Comparison of ENCODE assay signal across 16 mouse cellular contexts in the genomic region with DNA sequence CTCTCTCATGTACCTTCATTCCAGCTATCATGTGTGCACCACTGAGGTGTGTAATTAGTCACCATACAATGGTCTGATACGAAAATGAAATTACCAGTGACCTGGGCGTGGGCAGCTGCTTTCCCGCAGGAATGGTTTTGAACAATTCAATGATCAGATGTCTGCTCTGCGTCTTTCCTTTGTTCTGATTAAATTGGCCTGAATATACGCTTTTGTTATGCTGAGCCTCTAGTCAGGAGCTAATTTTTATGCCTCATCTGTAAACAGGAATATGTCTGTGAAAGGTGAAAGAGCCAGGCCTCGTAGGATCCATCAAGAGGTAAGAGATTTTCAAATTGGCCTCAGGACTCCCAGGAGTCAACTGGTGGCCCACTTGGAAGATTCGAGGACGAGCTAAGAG.
"Had no signal": no experiment of that assay in that cellular context is flagged by ENCODE, and none has a peak within 500 bp of the region (broad histone marks: within the 10 kb centered on the region; RNA-seq: fewer than 3 reads in every experiment).

No protein-coding gene starts in this region.

- H3K36me3 ChIP-seq: neural tube, embryonic 12.5 days; neural tube, embryonic 13.5 days; neural tube, embryonic 15.5 days; stomach, embryonic 15.5 days had no signal

- H3K4me1 ChIP-seq: neural tube, embryonic 12.5 days; stomach, embryonic 15.5 days had no signal

- DNase-seq: right cerebral cortex, adult 18-20 months; right cerebral cortex, postnatal 14 days; right cerebral cortex, postnatal 25 days; right cerebral cortex, postnatal 4 days; spleen, adult 18-20 months; thymus, adult 18-20 months; thymus, adult 2 months; thymus, postnatal 14 days; thymus, postnatal 25 days; thymus, postnatal 36 days; thymus, postnatal 4 days had no signal

- H3K9me3 ChIP-seq: neural tube, embryonic 12.5 days; neural tube, embryonic 13.5 days; neural tube, embryonic 15.5 days; stomach, embryonic 15.5 days had no signal

- H3K9ac ChIP-seq: neural tube, embryonic 12.5 days; neural tube, embryonic 13.5 days; neural tube, embryonic 15.5 days; stomach, embryonic 15.5 days had no signal

- H3K27ac ChIP-seq: neural tube, embryonic 12.5 days; neural tube, embryonic 13.5 days; neural tube, embryonic 15.5 days; stomach, embryonic 15.5 days; stomach, postnatal 0 days had no signal

- H3K27me3 ChIP-seq: neural tube, embryonic 12.5 days; stomach, embryonic 15.5 days had no signal

- H3K4me3 ChIP-seq: neural tube, embryonic 12.5 days; neural tube, embryonic 13.5 days; neural tube, embryonic 15.5 days; stomach, embryonic 15.5 days had no signal

- H3K4me2 ChIP-seq: neural tube, embryonic 12.5 days; neural tube, embryonic 13.5 days; neural tube, embryonic 15.5 days; stomach, embryonic 15.5 days had no signal
